Mouse (Mus musculus) ovary, postnatal 10 days (tissue): ENCODE results near the gene Olfr142.
"Not testable (repeated sequence)": the region's sequence is repeated elsewhere in the genome, so short reads cannot be mapped to it uniquely, and the experiment has no call there.

Source experiments
- DNase-seq: peaks from one replicate; pipeline ENCODE4 v3.0.0; 2022; ENCODE audit warnings: low spot score

Gene Olfr142

GRCm38 (mm10) chr2:90257492-90257891 lies at the start of gene Olfr142:
Olfr142 (minus strand) TSS chr2:90257592.
- no peak for DNase-seq

GRCm38 (mm10) chr2:90292741-90293140 lies 35.3 kb upstream of the Olfr142 start, which contains the start of gene Olfr1272:
Olfr1272 (minus strand) TSS chr2:90292841.
- no peak for DNase-seq

GRCm38 (mm10) chr2:90270932-90271331 lies 13.5 kb upstream of the Olfr142 start, which contains the start of gene Olfr1271:
Olfr1271 (minus strand) TSS chr2:90271032.
- no peak for DNase-seq

- DNase-seq = not testable (repeated sequence)
These were observed 33.0 kb downstream of the Olfr142 start, which contains the start of gene Olfr1506 for GRCm38 (mm10) chr2:90224393-90224792. Olfr1506 (minus strand) TSS chr2:90224493.
